Mouse (Mus musculus) olfactory bulb, adult 2 months (tissue): ENCODE measurements at regions not wholly inside any gene's neighbourhood (a gene's known extent, or its start where the extent isn't known, plus 50 kb on each side); places are given as distances from the start of the nearest gene placed in this dataset.

ENCODE experiments used
- CTCF ChIP-seq: fragments of 200-500 bp; IDR thresholded peaks from 2 replicates; pipeline ENCODE4 v1.5.1; 2012; ENCODE audit warnings: low read depth, mild to moderate bottlenecking, low read length, moderate library complexity; ENCODE audit not compliant: insufficient read depth
- POLR2A ChIP-seq: fragments of 200-500 bp; IDR thresholded peaks from 2 replicates; pipeline ENCODE4 v1.6.1; 2012; ENCODE audit warnings: mild to moderate bottlenecking, low read depth, low read length, moderate library complexity; ENCODE audit not compliant: insufficient read depth

GRCm38 (mm10) chr9:51664353-51664752 is 100.8 kb upstream of the Arhgap20 start:
- no peak for TF ChIP-seq CTCF
- TF ChIP-seq POLR2A, result no peak
